Mouse (Mus musculus): ENCODE measurements at regions not wholly inside any gene's neighbourhood (a gene's known extent, or its start where the extent isn't known, plus 50 kb on each side); places are given as distances from the start of the nearest gene placed in this dataset.

- in situ Hi-C loops (cut with MboI, MseI), result no loop called here
These were observed 268.0 kb downstream of the Sec23a start for GRCm38 (mm10) chr12:58743800-58744199.

GRCm38 (mm10) chr12:58728094-58728493 is 283.7 kb downstream of the Sec23a start:
- in situ Hi-C loops (cut with MboI, MseI), result no loop called here

GRCm38 (mm10) chr12:58727547-58727946 is 284.3 kb downstream of the Sec23a start:
- in situ Hi-C loops (cut with MboI, MseI), result no loop called here

- in situ Hi-C loops (cut with MboI, MseI), result no loop called here
These were observed 293.9 kb downstream of the Sec23a start for GRCm38 (mm10) chr12:58717908-58718307.

GRCm38 (mm10) chr12:58714207-58714606 is 297.6 kb downstream of the Sec23a start:
- in situ Hi-C loops (cut with MboI, MseI), result no loop called here

GRCm38 (mm10) chr12:58695680-58696079 is 316.1 kb downstream of the Sec23a start:
- in situ Hi-C loops (cut with MboI, MseI), result no loop called here

- in situ Hi-C loops (cut with MboI, MseI), result no loop called here
These were observed 341.7 kb downstream of the Sec23a start for GRCm38 (mm10) chr12:58669914-58670635.

GRCm38 (mm10) chr12:58654530-58655056 is 357.2 kb downstream of the Sec23a start:
- in situ Hi-C loops (cut with MboI, MseI), result no loop called here

GRCm38 (mm10) chr12:58653751-58654150 is 358.1 kb downstream of the Sec23a start:
- in situ Hi-C loops (cut with MboI, MseI), result no loop called here

- in situ Hi-C loops (cut with MboI, MseI), result no loop called here
These were observed 358.6 kb downstream of the Sec23a start for GRCm38 (mm10) chr12:58653222-58653621.

GRCm38 (mm10) chr12:58652701-58653100 is 359.1 kb downstream of the Sec23a start:
- in situ Hi-C loops (cut with MboI, MseI), result no loop called here

GRCm38 (mm10) chr12:58648322-58648721 is 363.5 kb downstream of the Sec23a start:
- in situ Hi-C loops (cut with MboI, MseI), result no loop called here

GRCm38 (mm10) chr12:58643843-58644242 is 368.0 kb downstream of the Sec23a start:
- in situ Hi-C loops (cut with MboI, MseI), result no loop called here

GRCm38 (mm10) chr12:58639478-58639877 is 370.4 kb upstream of the Clec14a start:
- in situ Hi-C loops (cut with MboI, MseI), result no loop called here

- in situ Hi-C loops (cut with MboI, MseI), result no loop called here
These were observed 369.2 kb upstream of the Clec14a start for GRCm38 (mm10) chr12:58638260-58638659.

GRCm38 (mm10) chr12:58632529-58632928 is 363.4 kb upstream of the Clec14a start:
- in situ Hi-C loops (cut with MboI, MseI), result no loop called here

- in situ Hi-C loops (cut with MboI, MseI), result no loop called here
These were observed 359.7 kb upstream of the Clec14a start for GRCm38 (mm10) chr12:58628817-58629216.

- in situ Hi-C loops (cut with MboI, MseI), result no loop called here
These were observed 356.1 kb upstream of the Clec14a start for GRCm38 (mm10) chr12:58625144-58625543.

- in situ Hi-C loops (cut with MboI, MseI), result no loop called here
These were observed 350.6 kb upstream of the Clec14a start for GRCm38 (mm10) chr12:58619508-58620310.

- in situ Hi-C loops (cut with MboI, MseI), result no loop called here
These were observed 325.7 kb upstream of the Clec14a start for GRCm38 (mm10) chr12:58594781-58595180.

GRCm38 (mm10) chr12:58591480-58591829 is 322.4 kb upstream of the Clec14a start:
- in situ Hi-C loops (cut with MboI, MseI), result no loop called here

- in situ Hi-C loops (cut with MboI, MseI), result no loop called here
These were observed 321.7 kb upstream of the Clec14a start for GRCm38 (mm10) chr12:58590547-58591479.

Measured in T-helper 2 cell (primary cell).